Mouse (Mus musculus) small intestine, adult 2 months (tissue): ENCODE results near the gene Minos1. TPM values are rescaled to one million over a fixed set of nuclear protein-coding genes. Genes with fewer than 3 reads are reported as not detected.

ENCODE experiments used
- H3K27ac ChIP-seq: fragments of 200-500 bp; 2 replicates; pipeline ENCODE4 v1.5.1; 2012; ENCODE audit warnings: low read depth, low read length, control low read depth, inconsistent platforms; ENCODE audit not compliant: insufficient read depth
- H3K27me3 ChIP-seq: fragments of 200-500 bp; 2 replicates; pipeline ENCODE4 v1.6.1; 2012; ENCODE audit warnings: mild to moderate bottlenecking, moderate library complexity, low read length, inconsistent platforms; ENCODE audit not compliant: control insufficient read depth, insufficient read depth
- H3K36me3 ChIP-seq: fragments of 200-500 bp; 2 replicates; pipeline ENCODE4 v1.6.1; 2012; ENCODE audit warnings: mild to moderate bottlenecking, low read length, control low read depth, inconsistent platforms; ENCODE audit not compliant: control insufficient read depth, insufficient read depth
- H3K4me1 ChIP-seq: fragments of 200-500 bp; 2 replicates; pipeline ENCODE4 v1.6.1; 2012; ENCODE audit warnings: low read length, inconsistent platforms, mixed read lengths; ENCODE audit not compliant: control insufficient read depth, insufficient read depth, insufficient read length
- H3K4me3 ChIP-seq: fragments of 200-500 bp; 2 replicates; pipeline ENCODE4 v1.5.1; 2012; ENCODE audit warnings: low read depth, mild to moderate bottlenecking, control low read depth, inconsistent platforms, low read length, moderate library complexity
- CTCF ChIP-seq: fragments of 200-500 bp; IDR thresholded peaks from 2 replicates; pipeline ENCODE4 v1.5.1; 2012; ENCODE audit warnings: low read depth, mild to moderate bottlenecking, control low read depth, inconsistent platforms, low read length, moderate library complexity, mixed read lengths; ENCODE audit not compliant: insufficient replicate concordance, insufficient read length; ENCODE audit errors: extremely low read depth
- POLR2A ChIP-seq: fragments of 200-500 bp; IDR thresholded peaks from 2 replicates; pipeline ENCODE4 v1.6.1; 2012; ENCODE audit warnings: low read depth, mild to moderate bottlenecking, control low read depth, inconsistent platforms, low read length, moderate library complexity
- WGBS: fragments of 180-500 bp; shearing (Covaris S2); methylation state at CpG from one replicate; pipeline ENCODE4 v1.1.7; 2018; 5-methylcytosine and 5-hydroxymethylcytosine counted together
- polyA plus RNA-seq: library from polyadenylated mRNA; depleted of rRNA; stranded (reverse); fragments of >200 nt; gene quantifications from 2 replicates; pipeline ENCODE4 v1.2.3, GENCODE M21; 2012; rRNA removed

Gene Minos1
- polyA plus RNA-seq, 1 experiment, result 29.4 TPM

GRCm38 (mm10) chr4:139055744-139056143 lies 75.2 kb downstream of the Minos1 start:
- Histone ChIP-seq H3K27me3 (no peaks in the 10 kb centered on the region), H3K4me3 (no peak overlapping the region), H3K36me3 (peaks cover 26% of the 10 kb centered on the region), H3K4me1 (peaks cover 2% of the 10 kb centered on the region), H3K27ac (no peak overlapping the region)
- TF ChIP-seq POLR2A, result no peak
- TF ChIP-seq CTCF, result no peak
- WGBS, result 88% methylated on average over 3 of the region's 3 CpGs

GRCm38 (mm10) chr4:139055336-139055735 lies 75.6 kb downstream of the Minos1 start:
- Histone ChIP-seq H3K27me3 (no peaks in the 10 kb centered on the region), H3K4me3 (no peak overlapping the region), H3K36me3 (peaks cover 28% of the 10 kb centered on the region), H3K4me1 (peaks cover 2% of the 10 kb centered on the region), H3K27ac (no peak overlapping the region)
- 83% methylated on average over 4 of the region's 4 CpGs for WGBS
- no peak for TF ChIP-seq POLR2A
- no peak for TF ChIP-seq CTCF

DNA sequence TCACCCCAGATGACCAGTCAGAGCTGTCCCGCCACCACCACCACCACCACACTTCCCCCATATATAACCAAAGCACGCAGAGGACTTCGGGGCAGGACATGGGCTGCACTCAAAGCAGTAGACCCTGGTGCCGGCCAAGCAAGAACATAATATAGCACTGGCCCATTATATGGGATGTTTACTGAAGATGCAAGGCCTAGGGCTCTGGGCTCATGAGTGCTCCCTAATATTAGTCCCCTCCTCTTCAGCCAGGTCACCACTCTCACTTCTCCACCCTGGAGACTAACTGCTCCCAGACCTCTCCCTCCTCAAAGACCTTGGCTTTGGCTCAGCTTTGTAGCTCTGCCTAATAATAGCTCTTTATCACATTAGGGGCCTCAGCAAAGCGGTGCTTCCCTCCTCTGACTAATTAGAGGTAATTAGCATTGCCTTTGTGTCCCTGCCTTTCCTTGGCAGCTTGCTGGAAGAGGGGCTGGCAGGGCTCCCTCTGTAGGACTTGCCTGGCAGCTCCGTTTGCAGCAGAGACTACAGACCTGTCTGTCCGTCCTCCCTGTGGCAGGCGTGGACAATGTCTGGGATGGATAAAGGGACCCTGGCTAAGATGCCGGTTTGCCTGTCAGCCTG lies 76.5 kb downstream of the Minos1 start:
- peaks cover 2% of the 10 kb centered on the region for H3K4me1 ChIP-seq
- TF ChIP-seq CTCF (no peak), POLR2A (no peak)
- peaks cover 28% of the 10 kb centered on the region for H3K36me3 ChIP-seq
- no peaks in the 10 kb centered on the region for H3K27me3 ChIP-seq
- no peak overlapping the region for H3K4me3 ChIP-seq
- 82% methylated on average over 9 of the region's 9 CpGs for WGBS
- H3K27ac ChIP-seq, result no peak overlapping the region

- H3K4me1 ChIP-seq, result peaks cover 2% of the 10 kb centered on the region
- H3K36me3 ChIP-seq, result peaks cover 22% of the 10 kb centered on the region
- TF ChIP-seq CTCF, result no peak
- no peak for TF ChIP-seq POLR2A
- WGBS, result 78% methylated on average over 5 of the region's 5 CpGs
- H3K4me3 ChIP-seq, result no peak overlapping the region
- H3K27me3 ChIP-seq, result no peaks in the 10 kb centered on the region
- H3K27ac ChIP-seq, result no peak overlapping the region
Observed at GRCm38 (mm10) chr4:139053391-139053790, 77.5 kb downstream of the Minos1 start.

- H3K27me3 ChIP-seq, result no peaks in the 10 kb centered on the region
- no peak overlapping the region for H3K27ac ChIP-seq
- no peak overlapping the region for H3K4me3 ChIP-seq
- WGBS, result 91% methylated on average over 7 of the region's 7 CpGs
- peaks cover 2% of the 10 kb centered on the region for H3K4me1 ChIP-seq
- TF ChIP-seq POLR2A, result no peak
- no peak for TF ChIP-seq CTCF
- peaks cover 20% of the 10 kb centered on the region for H3K36me3 ChIP-seq
Observed at GRCm38 (mm10) chr4:139052796-139053195, 78.1 kb downstream of the Minos1 start.

Other genes starting within 250 kb of the Minos1 start
- gene Otud3, start 217.2 kb downstream of the Minos1 start, polyA plus RNA-seq, result 7.4 and 10.3 TPM in 2 replicates
- 309 and 461 TPM in 2 replicates for gene Rnf186, start 164.0 kb downstream of the Minos1 start, polyA plus RNA-seq
- gene Tmco4, start 158.2 kb downstream of the Minos1 start, polyA plus RNA-seq, result 23.2 and 34.2 TPM in 2 replicates
- 0.76 and 1.8 TPM in 2 replicates for gene Htr6, start 55.5 kb downstream of the Minos1 start, polyA plus RNA-seq
- 72.9 and 160 TPM in 2 replicates for gene Nbl1, start 38.1 kb downstream of the Minos1 start, polyA plus RNA-seq
- 159 and 390 TPM in 2 replicates for gene Capzb, start 61.8 kb upstream of the Minos1 start, polyA plus RNA-seq
- 26.4 and 49.8 TPM in 2 replicates for gene Pqlc2, start 179.6 kb upstream of the Minos1 start, polyA plus RNA-seq
- gene Akr7a5, start 179.6 kb upstream of the Minos1 start, polyA plus RNA-seq, result 136 and 209 TPM in 2 replicates
- 8.0 and 8.4 TPM in 2 replicates for gene Mrto4, start 221.5 kb upstream of the Minos1 start, polyA plus RNA-seq
- gene Emc1, start 221.5 kb upstream of the Minos1 start, polyA plus RNA-seq, result 9.0 and 13.6 TPM in 2 replicates
- gene Ubr4, start 221.5 kb upstream of the Minos1 start, polyA plus RNA-seq, result 96.1 and 199 TPM in 2 replicates